Mouse (Mus musculus) forebrain, embryonic 16.5 days (tissue): ENCODE results near the gene Pcsk5. TPM values are rescaled to one million over a fixed set of nuclear protein-coding genes. Genes with fewer than 3 reads are reported as not detected.
A peak's percentile ranks its signal among the peaks of the same experiment; 100 is the strongest.

ENCODE experiments used
- ATAC-seq: fragments of 200-750 bp; cut with Nextera tagmentation; 2 replicates; pipeline ENCODE4 v1.8.0; 2017; ENCODE audit warnings: mild to moderate bottlenecking, moderate library complexity
- H3K27ac ChIP-seq: fragments of 300-500 bp; sonication (generic); 2 replicates; pipeline ENCODE4 v1.5.1; 2014; ENCODE audit warnings: low read length, control low read depth
- H3K27me3 ChIP-seq: fragments of 300-500 bp; sonication (generic); replicated peaks from 2 replicates; pipeline ENCODE4 v1.6.1; 2014; ENCODE audit warnings: low read length; ENCODE audit not compliant: control insufficient read depth, insufficient read depth
- H3K36me3 ChIP-seq: fragments of 300-500 bp; sonication (generic); 2 replicates; pipeline ENCODE4 v1.6.1; 2014; ENCODE audit not compliant: control insufficient read depth, insufficient read depth
- H3K4me1 ChIP-seq: fragments of 300-500 bp; sonication (generic); replicated peaks from 2 replicates; pipeline ENCODE4 v1.6.1; 2014; ENCODE audit warnings: low read length; ENCODE audit not compliant: control insufficient read depth, insufficient read depth
- H3K4me2 ChIP-seq: fragments of 300-500 bp; sonication (generic); 2 replicates; pipeline ENCODE4 v1.6.1; 2014; ENCODE audit warnings: mild to moderate bottlenecking, low read length, control low read depth
- H3K4me3 ChIP-seq: fragments of 300-500 bp; sonication (generic); replicated peaks from 2 replicates; pipeline ENCODE4 v1.5.1; 2014; ENCODE audit warnings: mild to moderate bottlenecking, low read length, control low read depth
- H3K9ac ChIP-seq: fragments of 300-500 bp; sonication (generic); replicated peaks from 2 replicates; pipeline ENCODE4 v1.6.1; 2014; ENCODE audit warnings: low read depth, low read length, control low read depth
- H3K9me3 ChIP-seq: fragments of 300-500 bp; sonication (generic); 2 replicates; pipeline ENCODE4 v1.6.1; 2016; ENCODE audit warnings: low read length; ENCODE audit not compliant: control insufficient read depth
- WGBS: fragments of 180-500 bp; shearing (Covaris S2); extraction: QIAGEN DNeasy Blood & Tissue Kit; methylation state at CpG from one replicate; pipeline ENCODE4 v1.1.7; 2014; 5-methylcytosine and 5-hydroxymethylcytosine counted together
- polyA plus RNA-seq: library from polyadenylated mRNA; unstranded; fragments of >200 nt; fragmentation: Nextera tagmentation; extraction: Ambion mirVana; gene quantifications from 2 replicates; pipeline ENCODE4 v1.2.1, GENCODE M21; 2015

The Pcsk5 gene
- polyA plus RNA-seq, 1 experiment from 2014 or later: 7.9 TPM

- WGBS: 58% methylated on average over 9 of the region's 9 CpGs
- no peak overlapping the region for H3K27ac ChIP-seq
Observed at GRCm38 (mm10) chr19:17715281-17715955, 122.0 kb downstream of the Pcsk5 start.

DNA sequence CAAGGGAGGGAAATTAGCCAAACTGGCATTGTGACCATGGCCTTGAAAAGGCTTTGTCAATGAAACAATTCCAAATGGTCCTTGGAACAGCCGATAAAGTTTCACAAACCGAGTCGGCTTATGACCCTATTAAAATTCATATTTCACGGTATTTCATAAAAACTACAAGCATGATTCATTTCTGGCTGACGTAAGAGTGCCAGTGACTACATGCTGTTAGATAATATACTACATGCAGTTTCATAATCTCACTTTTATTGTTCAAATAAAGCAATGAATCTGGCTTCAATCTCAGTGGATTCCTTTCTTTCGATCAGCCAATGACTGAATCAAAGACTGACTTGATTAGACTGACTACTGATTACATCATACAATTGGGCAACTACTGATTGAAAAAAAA, 145.8 kb downstream of the Pcsk5 start:
- Histone ChIP-seq H3K9me3 (no peaks in the 10 kb centered on the region), H3K9ac (no peak overlapping the region), H3K36me3 (no peaks in the 10 kb centered on the region), H3K4me1 (0 out of 2 replicates have a peak, but pooled peaks cover 4% of the 10 kb centered on the region), H3K27ac (no peak overlapping the region), H3K27me3 (no peaks in the 10 kb centered on the region), H3K4me2 (no peak overlapping the region), H3K4me3 (no peak overlapping the region)
- no peak for ATAC-seq
- 91% methylated on average over 6 of the region's 6 CpGs for WGBS

More at GRCm38 (mm10) chr19:17715281-17715955, 122.0 kb downstream of the Pcsk5 start:
- H3K4me2 ChIP-seq: no peak overlapping the region
- H3K4me3 ChIP-seq: no peak overlapping the region
- no peaks in the 10 kb centered on the region for H3K36me3 ChIP-seq
- no peaks in the 10 kb centered on the region for H3K27me3 ChIP-seq
- H3K9me3 ChIP-seq: no peaks in the 10 kb centered on the region
- H3K4me1 ChIP-seq: no peaks in the 10 kb centered on the region
- no peak overlapping the region for H3K9ac ChIP-seq
- ATAC-seq: peak; percentile 78

DNA sequence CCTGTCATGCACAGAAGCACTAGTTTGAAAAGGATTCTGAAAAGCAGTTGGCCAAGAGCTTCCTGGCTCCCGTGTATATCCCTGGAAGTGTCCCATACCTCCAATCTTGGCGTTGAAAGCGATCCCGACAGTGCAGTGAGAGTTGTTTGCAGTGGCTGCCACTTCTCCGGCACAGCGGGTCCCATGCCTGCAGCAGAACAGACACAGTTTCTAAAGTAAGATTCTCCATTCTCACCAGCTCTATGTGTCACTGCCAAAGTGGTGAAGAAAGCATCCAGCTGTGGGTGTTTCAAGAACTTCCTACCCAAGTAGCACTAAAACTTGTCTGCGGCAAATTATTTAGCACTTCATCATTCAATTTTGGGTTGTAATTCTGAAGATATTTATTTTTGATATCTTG, 159.1 kb downstream of the Pcsk5 start:
- no peaks in the 10 kb centered on the region for H3K4me1 ChIP-seq
- no peak overlapping the region for H3K9ac ChIP-seq
- no peaks in the 10 kb centered on the region for H3K36me3 ChIP-seq
- ATAC-seq: no peak
- H3K4me2 ChIP-seq: no peak overlapping the region
- H3K9me3 ChIP-seq: no peaks in the 10 kb centered on the region
- H3K27me3 ChIP-seq: no peaks in the 10 kb centered on the region
- 81% methylated on average over 7 of the region's 7 CpGs for WGBS
- no peak overlapping the region for H3K4me3 ChIP-seq
- H3K27ac ChIP-seq: no peak overlapping the region

- no peak for ATAC-seq
- H3K9me3 ChIP-seq: no peaks in the 10 kb centered on the region
- no peak overlapping the region for H3K4me3 ChIP-seq
- WGBS: 44% methylated on average over 3 of the region's 3 CpGs
- peaks cover 4% of the 10 kb centered on the region; the same call in 1 of the 2 replicates for H3K4me1 ChIP-seq
- no peaks in the 10 kb centered on the region for H3K27me3 ChIP-seq
- H3K9ac ChIP-seq: no peak overlapping the region
- no peaks in the 10 kb centered on the region for H3K36me3 ChIP-seq
- H3K27ac ChIP-seq: no peak overlapping the region
- H3K4me2 ChIP-seq: no peak overlapping the region
Observed at GRCm38 (mm10) chr19:17662676-17663075, 174.8 kb downstream of the Pcsk5 start.

DNA sequence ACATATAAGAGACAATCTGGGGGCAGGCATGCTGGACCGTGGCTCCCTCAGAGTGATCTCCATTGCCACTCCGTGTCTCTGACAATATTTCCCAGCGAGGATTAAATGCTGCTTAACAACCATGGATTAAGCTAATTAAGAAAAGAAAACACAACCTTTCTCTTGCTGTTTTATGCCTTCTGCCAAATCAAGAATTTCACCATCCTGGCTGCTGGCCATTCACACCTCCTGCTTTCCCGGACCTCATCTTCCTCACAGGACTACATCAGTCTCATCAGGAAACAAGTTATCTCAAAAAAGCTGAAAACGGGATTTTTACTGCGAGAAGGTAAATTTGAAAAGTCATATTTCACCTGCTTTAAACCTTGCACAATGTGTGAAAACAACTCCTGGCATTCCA, 175.2 kb downstream of the Pcsk5 start:
- peaks cover 4% of the 10 kb centered on the region; the same call in 1 of the 2 replicates for H3K4me1 ChIP-seq
- 35% methylated on average over 6 of the region's 6 CpGs for WGBS

GRCm38 (mm10) chr19:17659321-17659720, 178.1 kb downstream of the Pcsk5 start:
- Histone ChIP-seq H3K4me3 (no peak overlapping the region), H3K4me2 (no peak overlapping the region), H3K9ac (no peak overlapping the region), H3K9me3 (no peaks in the 10 kb centered on the region), H3K27ac (no peak overlapping the region), H3K4me1 (peaks cover 4% of the 10 kb centered on the region; the same call in 1 of the 2 replicates), H3K36me3 (no peaks in the 10 kb centered on the region), H3K27me3 (no peaks in the 10 kb centered on the region)
- no peak for ATAC-seq
- 61% methylated on average over 3 of the region's 3 CpGs for WGBS

More for the DNA sequence above, 175.2 kb downstream of the Pcsk5 start:
- Histone ChIP-seq H3K9me3 (no peaks in the 10 kb centered on the region), H3K27me3 (no peaks in the 10 kb centered on the region), H3K9ac (no peak overlapping the region), H3K4me2 (no peak overlapping the region), H3K36me3 (no peaks in the 10 kb centered on the region), H3K4me3 (no peak overlapping the region), H3K27ac (no peak overlapping the region)
- ATAC-seq: peak; percentile 18; the same call in 1 of the 2 replicates

- H3K4me1 ChIP-seq: no peaks in the 10 kb centered on the region
- H3K4me2 ChIP-seq: no peak overlapping the region
- H3K9ac ChIP-seq: no peak overlapping the region
- no peak overlapping the region for H3K4me3 ChIP-seq
- H3K36me3 ChIP-seq: no peaks in the 10 kb centered on the region
- ATAC-seq: peak; percentile 36
- H3K27ac ChIP-seq: no peak overlapping the region
- no peaks in the 10 kb centered on the region for H3K9me3 ChIP-seq
- 62% methylated on average over 5 of the region's 5 CpGs for WGBS
- no peaks in the 10 kb centered on the region for H3K27me3 ChIP-seq
Observed at GRCm38 (mm10) chr19:17650831-17651502, 186.5 kb downstream of the Pcsk5 start.

DNA sequence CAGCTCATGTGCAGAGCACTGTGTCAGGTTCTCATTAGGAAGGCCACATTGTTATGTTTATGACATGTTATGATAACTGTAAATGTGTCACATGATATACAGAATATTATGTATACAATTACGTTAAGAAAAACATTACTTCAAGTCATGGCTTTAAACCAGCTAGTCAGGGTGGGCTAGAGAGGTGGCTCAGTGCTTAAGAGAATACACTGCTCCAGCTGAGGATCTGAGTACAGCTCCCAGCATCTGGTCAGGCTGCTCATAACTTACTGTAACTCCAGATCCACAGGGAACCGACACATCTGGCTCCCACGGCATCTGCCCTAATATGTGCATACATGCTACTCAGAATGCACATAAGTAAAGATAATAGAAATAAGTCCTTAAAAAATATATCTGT, 187.5 kb downstream of the Pcsk5 start:
- no peak overlapping the region for H3K4me2 ChIP-seq
- no peaks in the 10 kb centered on the region for H3K9me3 ChIP-seq
- H3K4me3 ChIP-seq: no peak overlapping the region
- no peaks in the 10 kb centered on the region for H3K27me3 ChIP-seq
- H3K4me1 ChIP-seq: no peaks in the 10 kb centered on the region
- H3K9ac ChIP-seq: no peak overlapping the region
- no peak overlapping the region for H3K27ac ChIP-seq
- ATAC-seq: no peak
- whole genome bisulfite sequencing: 90% methylated on average over 3 of the region's 3 CpGs
- H3K36me3 ChIP-seq: no peaks in the 10 kb centered on the region

DNA sequence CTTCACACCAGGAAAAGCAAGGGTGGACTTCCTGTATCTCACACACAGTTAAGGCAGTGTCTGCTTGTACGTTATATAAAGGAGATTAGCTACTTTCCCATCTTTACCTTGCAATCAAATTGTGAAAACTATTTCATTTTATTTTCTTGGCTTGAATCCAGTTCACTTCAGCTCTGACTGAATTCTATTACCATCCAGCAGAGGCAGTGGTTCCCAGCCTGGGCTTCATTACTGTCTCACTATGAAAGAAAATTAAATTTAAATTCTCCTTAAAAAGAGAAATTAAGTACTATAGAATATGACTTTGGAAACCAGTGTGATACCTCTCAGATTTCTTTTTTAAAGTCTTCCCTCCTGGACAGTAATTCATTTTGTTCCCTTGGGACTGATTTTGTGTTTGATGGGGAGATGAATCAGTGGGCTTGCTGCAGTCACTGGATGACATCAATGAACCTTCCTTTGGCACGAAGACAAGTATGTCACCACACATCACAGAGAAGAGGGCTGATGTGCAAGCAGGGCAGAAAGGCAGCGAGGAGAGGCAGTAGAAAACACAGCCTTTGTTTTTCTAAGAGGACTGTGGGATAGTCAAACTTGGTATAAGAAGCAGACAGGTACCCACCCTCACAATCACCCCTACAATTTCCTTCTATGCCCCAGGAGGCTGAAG, 194.2 kb downstream of the Pcsk5 start:
- Histone ChIP-seq H3K4me2 (no peak overlapping the region), H3K27ac (no peak overlapping the region), H3K9ac (no peak overlapping the region), H3K9me3 (no peaks in the 10 kb centered on the region), H3K4me3 (no peak overlapping the region), H3K36me3 (no peaks in the 10 kb centered on the region), H3K4me1 (no peaks in the 10 kb centered on the region), H3K27me3 (no peaks in the 10 kb centered on the region)
- no peak; the same call in 1 of the 2 replicates for ATAC-seq
- WGBS: 55% methylated on average over 3 of the region's 3 CpGs
